8 mouse cellular contexts compared by ENCODE assay signal in the genomic region with DNA sequence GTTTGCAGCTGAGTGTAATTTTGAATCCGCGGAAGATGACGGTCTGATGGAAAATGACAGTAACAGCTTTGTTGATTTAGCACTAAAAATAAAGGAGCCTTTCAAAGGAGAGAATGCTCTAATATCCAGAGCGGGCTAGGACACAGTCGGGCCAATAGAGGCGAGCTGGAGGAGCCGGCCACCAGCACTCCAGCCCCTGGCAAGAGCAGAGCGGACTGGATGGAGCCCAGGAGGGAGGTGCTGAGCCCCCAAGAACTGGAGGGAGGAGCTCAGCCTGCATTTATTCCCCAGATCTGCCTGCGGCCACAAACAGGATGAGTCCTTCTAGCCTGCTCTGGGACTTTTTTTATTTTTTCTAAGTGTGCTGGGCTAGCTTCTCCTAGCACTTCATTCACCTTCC.
DNase-seq lines count a peak whose midpoint lies in the region; ATAC-seq and TF ChIP-seq lines count a peak whose summit lies in the region.

No protein-coding gene starts in this region.

- WGBS in midbrain, embryonic 15.5 days, result 46% methylated on average over 9 of the region's 9 CpGs
- WGBS in midbrain, embryonic 13.5 days, result 55% methylated on average over 9 of the region's 9 CpGs
- WGBS in limb, embryonic 14.5 days, result 31% methylated on average over 9 of the region's 9 CpGs

- H3K9ac ChIP-seq in midbrain, embryonic 15.5 days, result no peak overlapping the region
- H3K9ac ChIP-seq in midbrain, embryonic 13.5 days (replicated peaks), result no peak overlapping the region
- H3K9ac ChIP-seq in limb, embryonic 14.5 days (ENCODE audit: low read depth, low read length, severe bottlenecking), result no peak overlapping the region

- no peak overlapping the region for H3K27ac ChIP-seq in midbrain, embryonic 15.5 days
- no peak overlapping the region for H3K27ac ChIP-seq in midbrain, embryonic 13.5 days
- H3K27ac ChIP-seq in limb, embryonic 14.5 days (replicated peaks; ENCODE audit: low read depth, low read length), result 0 out of 2 replicates have a peak overlapping the region, but pooled peaks have one; percentile 33

- no peak overlapping the region for H3K4me2 ChIP-seq in midbrain, embryonic 15.5 days
- H3K4me2 ChIP-seq in midbrain, embryonic 13.5 days (replicated peaks), result no peak overlapping the region
- peak overlapping the region; percentile 25 for H3K4me2 ChIP-seq in limb, embryonic 14.5 days (replicated peaks; ENCODE audit: low read depth, low read length, severe bottlenecking)

- peak; percentile 13 for DNase-seq in adrenal gland, postnatal 10 days
- no peak for DNase-seq in adrenal gland, postnatal 25 days
- DNase-seq in heart, adult 8-10 months (ENCODE audit: low spot score), result peak; percentile 55
- peak; percentile 72 for DNase-seq in limb, embryonic 14.5 days (ENCODE audit: low spot score)
- peak; percentile 38 for DNase-seq in telencephalon, adult 2 months (ENCODE audit: low read depth, low spot score)

- H3K4me3 ChIP-seq in midbrain, embryonic 15.5 days, result no peak overlapping the region
- no peak overlapping the region for H3K4me3 ChIP-seq in midbrain, embryonic 13.5 days (replicated peaks)
- H3K4me3 ChIP-seq in limb, embryonic 14.5 days (replicated peaks; ENCODE audit: low read length), result no peak overlapping the region

- H3K9me3 ChIP-seq in midbrain, embryonic 15.5 days, result no peaks in the 10 kb centered on the region
- no peaks in the 10 kb centered on the region for H3K9me3 ChIP-seq in midbrain, embryonic 13.5 days
- no peaks in the 10 kb centered on the region; the same call in 1 of the 2 replicates for H3K9me3 ChIP-seq in limb, embryonic 14.5 days (ENCODE audit: control insufficient read depth, low read length)

- H3K27me3 ChIP-seq in midbrain, embryonic 15.5 days (replicated peaks), result no peaks in the 10 kb centered on the region
- H3K27me3 ChIP-seq in midbrain, embryonic 13.5 days, result no peaks in the 10 kb centered on the region
- H3K27me3 ChIP-seq in limb, embryonic 14.5 days (ENCODE audit: control insufficient read depth, insufficient read depth, low read length), result no peaks in the 10 kb centered on the region

- no peaks in the 10 kb centered on the region for H3K36me3 ChIP-seq in midbrain, embryonic 15.5 days (replicated peaks)
- H3K36me3 ChIP-seq in midbrain, embryonic 13.5 days, result no peaks in the 10 kb centered on the region
- H3K36me3 ChIP-seq in limb, embryonic 14.5 days (ENCODE audit: control insufficient read depth, insufficient read depth, low read length), result no peaks in the 10 kb centered on the region

- 0 out of 2 replicates have a peak, but pooled peaks have one; percentile 52 for ATAC-seq in midbrain, embryonic 15.5 days (replicated peaks)
- no peak for ATAC-seq in midbrain, embryonic 13.5 days
- peak; percentile 81 for ATAC-seq in limb, embryonic 14.5 days (ENCODE audit: low FRiP score, low read depth)
- no peak for ATAC-seq in erythroblast, adult 5-6 weeks (replicated peaks; ENCODE audit: low FRiP score, poor library complexity, severe bottlenecking)

- no peak for TF ChIP-seq POLR2A in limb, embryonic 14.5 days (IDR thresholded peaks at IDR 0.05; ENCODE audit: borderline replicate concordance, extremely low read depth, insufficient read depth, insufficient read length)

- no peaks in the 10 kb centered on the region for H3K4me1 ChIP-seq in midbrain, embryonic 15.5 days
- H3K4me1 ChIP-seq in midbrain, embryonic 13.5 days (replicated peaks), result no peaks in the 10 kb centered on the region
- peaks cover 13% of the 10 kb centered on the region for H3K4me1 ChIP-seq in limb, embryonic 14.5 days (ENCODE audit: control insufficient read depth, insufficient read depth, low read length)

Comparison
In these comparisons a context has a peak if more than half of its experiments do, and no peak if none do; other contexts are left out.
1. ATAC-seq: peak in midbrain, embryonic 15.5 days (single experiment) and limb, embryonic 14.5 days (single experiment); none in midbrain, embryonic 13.5 days (single experiment) and erythroblast, adult 5-6 weeks (single experiment).